Mouse (Mus musculus) liver, adult (tissue): ENCODE results near the gene Dhx16.

Source experiments
- GATA4 ChIP-seq: IDR thresholded peaks from 2 replicates; pipeline ENCODE4 v1.6.1; 2014; ENCODE audit warnings: mild to moderate bottlenecking, low read length; ENCODE audit not compliant: insufficient replicate concordance

Gene Dhx16

DNA sequence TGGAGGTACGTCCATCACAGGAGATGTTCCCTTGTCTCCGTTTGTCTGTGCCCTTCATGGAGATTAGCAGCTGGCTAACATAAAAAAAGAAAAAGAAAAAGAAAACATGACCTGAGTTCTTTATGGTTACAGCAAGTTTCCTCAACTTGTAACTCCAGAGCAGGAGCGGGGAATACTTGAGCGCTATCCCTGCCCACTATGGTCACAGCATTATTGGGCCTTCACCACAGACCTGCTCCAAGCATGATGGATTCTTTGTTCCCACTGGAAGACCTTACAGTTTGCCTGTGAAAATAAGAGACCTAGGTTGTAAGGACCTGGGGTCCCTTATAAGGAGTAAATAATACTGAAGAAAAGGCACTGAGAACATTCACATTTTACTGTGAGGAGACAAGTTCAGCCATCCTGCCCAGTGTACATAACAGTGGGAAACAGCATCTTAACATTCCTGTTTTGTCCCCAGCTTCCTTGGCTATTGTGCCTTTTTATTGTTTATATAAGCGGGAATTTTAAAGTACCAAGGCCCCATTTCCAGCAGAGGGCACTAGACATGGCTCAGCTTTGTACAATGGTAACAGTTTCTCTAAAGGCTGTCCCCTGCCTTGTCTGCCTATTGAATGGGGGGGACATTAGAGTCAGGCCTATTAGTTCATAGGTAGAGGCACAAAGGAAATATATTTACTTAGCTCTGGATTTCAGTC is 41.4 kb downstream of the Dhx16 start:
- TF ChIP-seq GATA4, result no peak

DNA sequence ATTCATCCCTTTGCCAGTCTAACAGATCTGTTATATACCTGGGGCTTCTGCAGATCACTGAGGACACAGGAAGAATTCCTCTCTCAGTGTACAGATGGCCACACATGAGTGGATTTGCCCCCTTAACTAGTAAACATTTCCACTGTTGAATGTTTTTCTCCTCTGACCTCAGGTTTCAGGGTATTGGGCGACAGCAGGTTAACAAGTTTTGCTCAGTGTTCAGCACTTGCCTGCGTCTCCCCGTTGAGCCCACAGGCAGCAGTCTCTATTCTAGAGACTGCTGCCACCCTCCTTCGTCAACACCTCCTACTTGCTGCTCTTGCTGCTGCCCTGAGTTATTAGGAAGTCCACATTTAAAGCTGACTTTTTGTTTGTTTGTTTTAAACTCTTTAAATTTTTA is 42.1 kb downstream of the Dhx16 start:
- TF ChIP-seq GATA4, result no peak

DNA sequence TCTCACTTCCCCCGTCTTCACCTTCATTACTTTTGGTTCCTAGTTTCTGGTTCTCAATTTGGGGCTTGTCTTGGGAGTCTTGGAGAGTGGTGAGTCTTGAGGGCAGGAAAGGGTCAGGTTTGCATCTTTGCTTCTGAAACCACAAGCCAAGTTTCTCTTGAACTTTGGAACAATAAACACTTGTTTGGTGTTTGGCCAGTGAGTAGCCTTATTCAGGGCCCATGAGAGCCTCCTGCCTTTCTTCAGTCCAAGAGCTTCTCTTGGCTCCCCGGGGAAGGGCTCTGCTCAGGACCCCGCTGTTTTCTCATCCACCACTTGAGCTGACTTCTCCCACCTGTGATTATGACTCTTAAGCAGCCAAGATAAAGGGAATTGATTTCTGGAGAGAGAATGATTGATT is 42.9 kb downstream of the Dhx16 start:
- no peak for TF ChIP-seq GATA4

DNA sequence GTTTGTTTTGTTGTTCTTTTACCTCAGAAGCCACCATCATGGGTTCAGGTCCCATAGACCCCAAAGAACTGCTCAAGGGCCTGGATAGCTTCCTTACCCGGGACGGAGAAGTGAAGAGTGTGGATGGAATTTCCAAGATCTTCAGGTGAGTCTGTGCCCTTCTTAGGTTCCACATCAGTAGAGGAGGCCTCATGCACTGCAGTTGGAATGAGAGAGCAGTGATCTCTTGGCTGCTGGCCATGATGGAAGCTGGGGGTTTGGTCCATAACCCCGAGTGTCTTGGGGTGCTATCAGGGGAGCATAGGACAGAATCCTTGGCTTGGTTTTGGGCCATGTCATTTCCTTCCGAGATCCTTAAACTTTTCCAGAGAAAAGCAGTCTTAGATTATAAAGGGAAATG is 43.7 kb downstream of the Dhx16 start:
- no peak for TF ChIP-seq GATA4

DNA sequence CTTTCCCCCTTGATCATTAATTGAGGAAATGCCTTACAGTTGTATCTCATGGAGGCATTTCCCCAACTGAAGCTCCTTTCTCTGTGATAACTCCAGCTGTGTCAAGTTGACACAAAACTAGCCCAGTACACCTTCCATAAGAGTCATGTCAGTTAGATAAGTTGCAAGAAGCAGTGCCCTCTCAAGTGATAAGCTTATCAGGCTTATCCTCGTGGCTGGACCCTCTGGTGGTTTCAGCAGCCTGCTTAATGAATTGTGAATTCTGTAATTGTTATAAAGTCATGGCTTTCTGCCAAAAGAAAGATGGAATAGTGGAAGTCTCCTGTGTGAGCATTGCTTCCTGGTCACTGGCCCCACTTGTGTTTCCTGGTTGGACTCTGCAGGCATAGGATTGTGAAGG is 47.9 kb downstream of the Dhx16 start:
- no peak for TF ChIP-seq GATA4

DNA sequence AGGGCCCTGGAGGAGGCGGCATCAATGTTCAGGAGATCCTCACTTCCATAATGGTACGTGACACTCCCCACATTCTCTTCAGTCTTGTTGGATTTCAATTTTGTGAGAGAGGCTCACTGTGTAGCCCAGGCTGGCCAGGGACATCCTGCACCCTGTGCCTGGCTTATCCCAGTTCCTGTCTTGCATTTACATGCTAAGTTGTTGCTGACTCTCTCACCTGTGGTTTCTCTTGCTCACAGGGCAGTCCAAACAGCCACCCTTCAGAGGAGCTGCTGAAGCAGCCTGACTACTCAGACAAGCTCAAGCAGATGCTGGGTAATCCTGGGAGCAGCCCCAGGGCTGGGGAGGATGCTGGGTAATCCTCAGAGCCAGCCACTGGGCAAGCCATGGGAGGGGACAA is 49.9 kb downstream of the Dhx16 start:
- no peak for TF ChIP-seq GATA4

DNA sequence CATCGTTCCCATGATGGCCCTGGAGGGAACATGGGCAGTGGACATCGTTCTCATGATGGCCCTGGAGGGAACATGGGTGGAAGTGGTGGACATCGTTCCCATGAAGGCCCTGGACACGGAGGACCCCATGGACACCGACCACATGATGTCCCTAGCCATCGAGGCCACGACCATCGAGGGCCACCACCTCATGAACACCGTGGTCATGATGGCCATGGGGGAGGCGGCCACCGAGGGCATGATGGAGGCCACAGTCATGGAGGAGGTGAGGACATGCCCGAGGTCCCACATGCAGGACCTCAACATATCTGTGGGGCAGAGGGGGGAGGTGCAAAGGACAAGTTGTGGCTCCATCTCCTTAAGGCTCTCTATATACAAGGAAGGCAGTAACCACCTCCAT is 51.0 kb downstream of the Dhx16 start:
- no peak for TF ChIP-seq GATA4

DNA sequence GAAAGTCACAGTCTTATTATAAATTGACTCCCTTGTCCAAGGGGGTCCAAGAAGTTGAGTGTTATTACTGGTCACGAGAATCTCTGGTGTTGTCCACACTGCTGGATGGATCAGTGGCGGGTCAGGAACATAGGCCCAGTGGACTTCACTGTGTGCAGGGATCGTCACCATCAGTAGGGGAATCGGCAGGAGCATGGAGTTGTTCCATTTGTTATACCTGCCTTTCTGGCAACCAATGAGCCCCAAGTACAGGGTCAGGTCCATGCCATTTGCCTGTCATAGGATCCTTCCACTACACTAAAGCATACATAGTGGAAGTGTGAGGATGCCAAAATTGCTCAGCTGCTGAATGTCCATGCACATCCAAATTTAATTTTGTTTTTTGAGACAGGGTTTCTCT is 53.0 kb downstream of the Dhx16 start:
- no peak for TF ChIP-seq GATA4

DNA sequence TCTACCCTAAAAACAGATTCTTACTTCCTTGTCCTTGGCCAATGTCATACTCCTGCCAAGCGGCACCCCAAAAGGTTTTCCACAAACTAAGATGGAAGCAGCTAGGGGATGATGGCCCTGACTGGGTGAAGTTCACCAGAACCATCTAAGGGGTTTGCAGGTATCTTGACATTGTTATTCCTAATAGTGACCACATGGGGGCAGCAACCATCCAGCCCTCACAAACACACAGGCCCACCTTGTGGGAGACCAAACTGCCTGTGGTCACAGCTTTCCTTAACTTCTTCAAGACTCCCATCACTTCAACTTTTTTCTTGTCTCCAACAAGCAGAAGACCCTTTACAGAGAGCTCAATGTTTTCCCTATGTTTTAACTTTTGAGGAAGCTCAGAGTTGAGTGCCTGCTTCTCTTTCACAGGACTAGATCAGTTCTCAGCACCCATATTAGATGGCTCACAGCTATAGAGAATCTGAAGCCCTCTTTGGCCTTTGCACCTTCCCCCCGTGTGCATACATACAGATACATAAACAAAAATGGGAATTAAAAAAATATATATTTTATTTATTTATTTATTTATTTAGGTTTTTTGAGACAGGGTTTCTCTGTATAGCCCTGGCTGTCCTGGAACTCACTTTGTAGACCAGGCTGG is 58.2 kb downstream of the Dhx16 start:
- no peak for TF ChIP-seq GATA4

DNA sequence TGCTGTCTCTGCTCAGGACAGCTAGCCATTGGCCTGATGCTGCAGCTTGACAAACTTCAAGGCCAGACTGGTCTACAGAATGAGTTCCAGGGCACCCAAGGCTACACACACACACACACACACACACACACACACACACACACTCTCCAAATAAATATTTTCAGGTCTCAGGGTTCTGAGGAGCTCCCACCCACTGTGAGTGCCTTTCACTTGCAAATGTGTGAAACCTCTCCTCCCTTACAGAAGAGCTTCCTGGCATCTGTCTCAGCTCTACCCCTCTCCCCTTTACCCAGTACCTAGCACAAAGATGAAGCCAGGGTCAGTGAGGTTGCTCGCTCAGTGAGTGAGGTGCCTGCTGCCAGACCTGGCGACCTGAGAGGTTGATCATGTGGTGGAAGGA is 59.5 kb downstream of the Dhx16 start:
- TF ChIP-seq GATA4, result no peak

DNA sequence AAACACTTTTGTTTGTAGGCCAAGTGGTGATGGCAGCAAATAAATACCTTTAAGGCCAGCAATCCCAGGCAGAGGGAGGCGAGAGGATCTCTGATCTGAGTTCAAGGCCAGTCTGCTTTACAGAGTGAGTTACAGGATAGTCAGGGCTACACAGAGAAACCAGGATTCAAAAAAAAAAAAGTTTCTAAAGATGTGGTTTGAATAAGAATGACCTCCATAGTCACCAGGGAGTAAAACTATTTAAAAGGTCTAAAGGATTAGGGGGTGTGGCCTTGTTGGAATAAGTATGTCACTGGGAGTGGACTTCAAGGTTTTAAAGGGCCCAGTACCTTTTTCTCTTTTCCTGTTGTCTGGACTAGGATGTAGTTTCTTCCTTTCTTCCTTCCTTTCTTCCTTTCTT is 60.3 kb downstream of the Dhx16 start:
- TF ChIP-seq GATA4, result no peak
